10 mouse cellular contexts compared by ENCODE assay signal in the genomic region with DNA sequence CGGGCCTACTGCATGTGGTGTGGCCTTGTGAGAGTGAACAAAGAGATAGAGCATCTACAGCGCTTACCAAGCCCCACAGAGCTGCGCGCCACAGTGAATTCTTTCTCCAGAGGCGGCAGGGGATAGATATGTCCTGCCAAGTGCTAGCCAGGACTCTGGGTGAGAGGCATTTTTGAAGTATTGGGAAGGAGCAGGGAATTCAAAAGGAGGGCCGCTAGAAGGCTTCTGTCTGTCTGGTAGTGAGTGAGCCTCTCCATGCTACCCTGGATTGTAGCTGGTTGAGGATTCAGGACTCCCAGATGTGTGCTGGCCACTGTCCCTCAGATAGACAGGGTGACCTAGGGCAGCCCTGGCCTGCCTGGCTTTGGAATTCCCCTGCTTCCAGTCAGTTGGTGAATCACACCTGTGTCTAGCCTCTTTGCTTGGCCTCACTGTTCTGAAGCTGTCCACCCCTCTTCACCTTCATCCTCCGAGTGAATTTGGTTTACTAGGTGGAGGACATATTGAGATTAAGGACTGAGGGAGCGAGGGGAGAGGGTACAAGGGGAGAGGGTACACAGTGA. TPM values are rescaled to one million over a fixed set of nuclear protein-coding genes. Genes with fewer than 3 reads are reported as not detected.
A peak's percentile ranks its signal among the peaks of the same experiment; 100 is the strongest.
DNase-seq lines count a peak whose midpoint lies in the region; ATAC-seq and TF ChIP-seq lines count a peak whose summit lies in the region.
"Had no signal": no experiment of that assay in that cellular context is flagged by ENCODE, and none has a peak within 500 bp of the region (broad histone marks: within the 10 kb centered on the region; RNA-seq: fewer than 3 reads in every experiment).

No protein-coding gene starts in this region.

- H3K4me3 ChIP-seq in layer of hippocampus, adult 2 months: no peak overlapping the region
- no peak overlapping the region for H3K4me3 ChIP-seq in bone marrow, adult 2 months (replicated peaks; ENCODE audit: control insufficient read depth, low read depth, low read length)
- H3K4me3 ChIP-seq in heart, embryonic 15.5 days: no peak overlapping the region
- H3K4me3 ChIP-seq in liver, embryonic 16.5 days (ENCODE audit: low read depth, low read length): no peak overlapping the region; the same call in 1 of the 2 replicates
- H3K4me3 ChIP-seq in neural tube, embryonic 15.5 days (replicated peaks): no peak overlapping the region
- H3K4me3 ChIP-seq in hindbrain, embryonic 16.5 days (ENCODE audit: low read length): no peak overlapping the region
- H3K4me3 ChIP-seq: midbrain, embryonic 12.5 days had no signal

- 0 out of 2 replicates have a peak, but pooled peaks cover 2% of the 10 kb centered on the region for H3K27me3 ChIP-seq in heart, embryonic 15.5 days
- H3K27me3 ChIP-seq in liver, embryonic 16.5 days (ENCODE audit: control insufficient read depth, insufficient read depth, low read depth, low read length): peaks cover 42% of the 10 kb centered on the region
- H3K27me3 ChIP-seq in neural tube, embryonic 15.5 days (replicated peaks): peaks cover 53% of the 10 kb centered on the region
- H3K27me3 ChIP-seq in hindbrain, embryonic 16.5 days (replicated peaks; ENCODE audit: control insufficient read depth, insufficient read depth, low read length): peaks cover 17% of the 10 kb centered on the region

- peaks cover 13% of the 10 kb centered on the region for H3K4me1 ChIP-seq in bone marrow, adult 2 months (ENCODE audit: control insufficient read depth, insufficient read depth, low read length)
- peaks cover 48% of the 10 kb centered on the region for H3K4me1 ChIP-seq in heart, embryonic 15.5 days (replicated peaks)
- H3K4me1 ChIP-seq in liver, embryonic 16.5 days (ENCODE audit: control insufficient read depth, low read depth, low read length): peaks cover 27% of the 10 kb centered on the region
- H3K4me1 ChIP-seq in neural tube, embryonic 15.5 days: peaks cover 22% of the 10 kb centered on the region
- H3K4me1 ChIP-seq in hindbrain, embryonic 16.5 days (ENCODE audit: control insufficient read depth, insufficient read depth, low read depth, low read length): peaks cover 16% of the 10 kb centered on the region

- no peak for TF ChIP-seq POLR2A in bone marrow, adult 2 months (IDR thresholded peaks at IDR 0.05; ENCODE audit: borderline replicate concordance, control insufficient read depth, low read depth, low read length)

- no peak for TF ChIP-seq CTCF in layer of hippocampus, adult 2 months (conservative IDR thresholded peaks at IDR 0.05)
- TF ChIP-seq CTCF in bone marrow, adult 2 months (IDR thresholded peaks at IDR 0.05; ENCODE audit: control insufficient read depth, insufficient read depth, low read length): no peak

- H3K9me3 ChIP-seq in heart, embryonic 15.5 days (replicated peaks): no peaks in the 10 kb centered on the region
- H3K9me3 ChIP-seq in liver, embryonic 16.5 days (replicated peaks; ENCODE audit: control insufficient read depth, low read length): no peaks in the 10 kb centered on the region
- H3K9me3 ChIP-seq in neural tube, embryonic 15.5 days (replicated peaks): no peaks in the 10 kb centered on the region
- peaks cover 2% of the 10 kb centered on the region; the same call in 1 of the 2 replicates for H3K9me3 ChIP-seq in hindbrain, embryonic 16.5 days (ENCODE audit: control insufficient read depth, low read length)
- H3K9me3 ChIP-seq: midbrain, embryonic 12.5 days had no signal

- H3K36me3 ChIP-seq in heart, embryonic 15.5 days: 0 out of 2 replicates have a peak, but pooled peaks cover 4% of the 10 kb centered on the region
- no peaks in the 10 kb centered on the region for H3K36me3 ChIP-seq in liver, embryonic 16.5 days (ENCODE audit: control insufficient read depth, insufficient read depth)
- H3K36me3 ChIP-seq in neural tube, embryonic 15.5 days: no peaks in the 10 kb centered on the region
- H3K36me3 ChIP-seq in hindbrain, embryonic 16.5 days (ENCODE audit: control insufficient read depth, insufficient read depth, low read length): no peaks in the 10 kb centered on the region
- H3K36me3 ChIP-seq: midbrain, embryonic 12.5 days had no signal

- ATAC-seq in heart, embryonic 15.5 days (replicated peaks; ENCODE audit: insufficient number of reproducible peaks, insufficient read depth, low FRiP score, low read depth): no peak
- no peak for ATAC-seq in liver, embryonic 16.5 days (ENCODE audit: low read depth)
- no peak for ATAC-seq in neural tube, embryonic 15.5 days (ENCODE audit: low FRiP score)
- no peak for ATAC-seq in frontal cortex, adult (ENCODE audit: low TSS enrichment)
- ATAC-seq in hindbrain, embryonic 16.5 days: no peak

- peak overlapping the region; percentile 87; the same call in 1 of the 2 replicates for H3K27ac ChIP-seq in layer of hippocampus, adult 2 months
- H3K27ac ChIP-seq in bone marrow, adult 2 months (ENCODE audit: control insufficient read depth, insufficient read depth, low read depth, low read length, poor library complexity): peak overlapping the region; percentile 78
- H3K27ac ChIP-seq in heart, embryonic 15.5 days: peak overlapping the region; percentile 91
- peak overlapping the region; percentile 72 for H3K27ac ChIP-seq in liver, embryonic 16.5 days (ENCODE audit: low read length)
- H3K27ac ChIP-seq in neural tube, embryonic 15.5 days (replicated peaks): no peak overlapping the region
- H3K27ac ChIP-seq in hindbrain, embryonic 16.5 days (ENCODE audit: low read depth, low read length): no peak overlapping the region
- H3K27ac ChIP-seq: midbrain, embryonic 12.5 days had no signal

- H3K4me2 ChIP-seq in heart, embryonic 15.5 days: peak overlapping the region; percentile 92
- peak overlapping the region; percentile 71 for H3K4me2 ChIP-seq in liver, embryonic 16.5 days (ENCODE audit: low read depth, low read length)
- H3K4me2 ChIP-seq in neural tube, embryonic 15.5 days: no peak overlapping the region
- no peak overlapping the region for H3K4me2 ChIP-seq in hindbrain, embryonic 16.5 days (ENCODE audit: low read length)
- H3K4me2 ChIP-seq: midbrain, embryonic 12.5 days had no signal

- H3K9ac ChIP-seq in heart, embryonic 15.5 days: peak overlapping the region; percentile 22
- peak overlapping the region; percentile 9; the same call in 1 of the 2 replicates for H3K9ac ChIP-seq in liver, embryonic 16.5 days (ENCODE audit: low read depth, low read length)
- no peak overlapping the region for H3K9ac ChIP-seq in neural tube, embryonic 15.5 days (replicated peaks)
- no peak overlapping the region for H3K9ac ChIP-seq in hindbrain, embryonic 16.5 days (ENCODE audit: low read depth, low read length)
- H3K9ac ChIP-seq: midbrain, embryonic 12.5 days had no signal

- WGBS in bone marrow, adult 2 months: 67% methylated on average over 8 of the region's 8 CpGs
- 40% methylated on average over 8 of the region's 8 CpGs for WGBS in heart, embryonic 15.5 days
- 57% methylated on average over 8 of the region's 8 CpGs for WGBS in liver, embryonic 16.5 days (ENCODE audit: insufficient replicate concordance)
- 89% methylated on average over 8 of the region's 8 CpGs for WGBS in neural tube, embryonic 15.5 days
- 80% methylated on average over 8 of the region's 8 CpGs for WGBS in hindbrain, embryonic 16.5 days

- DNase-seq in layer of hippocampus, adult 2 months (ENCODE audit: low spot score in 2 of 2): no peak
- no peak for DNase-seq in layer of hippocampus, postnatal 25 days (ENCODE audit: extremely low spot score in 1 of 2, low spot score in 1 of 2)
- DNase-seq: left cerebral cortex, postnatal 4 days had no signal

RNA-seq across cellular contexts. Expression of a gene that starts 6.0 kb away (rescaled TPM):
- 10 to 100 TPM; 22.9 to 24.4 TPM for total RNA-seq in layer of hippocampus, adult 2 months (2021)
- total RNA-seq in layer of hippocampus, postnatal 25 days (2021): 10 to 100 TPM; 23.2 to 27.5 TPM
- 9.6 and 24.0 TPM in 2 replicates for polyA plus RNA-seq in bone marrow, adult 2 months (2011; ENCODE audit: insufficient read depth, insufficient read length, low replicate concordance, missing spikeins)
- polyA plus RNA-seq in heart, embryonic 15.5 days (2015; fragmentation: Nextera tagmentation; extraction: Ambion mirVana): 7.1 and 11.1 TPM in 2 replicates
- polyA plus RNA-seq in liver, embryonic 16.5 days (2015; fragmentation: Nextera tagmentation; extraction: Ambion mirVana): 4.2 and 5.5 TPM in 2 replicates
- 1.1 and 3.6 TPM in 2 replicates for polyA plus RNA-seq in neural tube, embryonic 15.5 days (2015; fragmentation: Nextera tagmentation; extraction: Ambion mirVana)
- polyA plus RNA-seq in hindbrain, embryonic 16.5 days (2015; fragmentation: Nextera tagmentation; extraction: Ambion mirVana): 1.7 TPM in 2 replicates

Comparison
In these comparisons a context has a peak if more than half of its experiments do, and no peak if none do; other contexts are left out.
1. H3K27ac ChIP-seq: peak in layer of hippocampus, adult 2 months (single experiment), bone marrow, adult 2 months (single experiment), heart, embryonic 15.5 days (single experiment) and liver, embryonic 16.5 days (single experiment); none in neural tube, embryonic 15.5 days (single experiment) and hindbrain, embryonic 16.5 days (single experiment).
2. H3K4me2 ChIP-seq: peak in heart, embryonic 15.5 days (single experiment) and liver, embryonic 16.5 days (single experiment); none in neural tube, embryonic 15.5 days (single experiment) and hindbrain, embryonic 16.5 days (single experiment).
3. H3K9ac ChIP-seq: peak in heart, embryonic 15.5 days (single experiment) and liver, embryonic 16.5 days (single experiment); none in neural tube, embryonic 15.5 days (single experiment) and hindbrain, embryonic 16.5 days (single experiment).